Mouse (Mus musculus): ENCODE data around the gene Chd1l.

Chd1l gene

GRCm38 (mm10) chr3:97617091-97617825 is 7.3 kb upstream of the Chd1l start:
- no peak for DNase-seq (ENCODE audit: low spot score)

- DNase-seq (ENCODE audit: low spot score), result no peak
These were observed 5.9 kb upstream of the Chd1l start for GRCm38 (mm10) chr3:97615933-97616332.

GRCm38 (mm10) chr3:97615154-97615553 is 5.2 kb upstream of the Chd1l start:
- peak; percentile 14 for DNase-seq (ENCODE audit: low spot score)

GRCm38 (mm10) chr3:97611021-97611420 is 1.0 kb upstream of the Chd1l start:
- no peak for DNase-seq (ENCODE audit: low spot score)

DNA sequence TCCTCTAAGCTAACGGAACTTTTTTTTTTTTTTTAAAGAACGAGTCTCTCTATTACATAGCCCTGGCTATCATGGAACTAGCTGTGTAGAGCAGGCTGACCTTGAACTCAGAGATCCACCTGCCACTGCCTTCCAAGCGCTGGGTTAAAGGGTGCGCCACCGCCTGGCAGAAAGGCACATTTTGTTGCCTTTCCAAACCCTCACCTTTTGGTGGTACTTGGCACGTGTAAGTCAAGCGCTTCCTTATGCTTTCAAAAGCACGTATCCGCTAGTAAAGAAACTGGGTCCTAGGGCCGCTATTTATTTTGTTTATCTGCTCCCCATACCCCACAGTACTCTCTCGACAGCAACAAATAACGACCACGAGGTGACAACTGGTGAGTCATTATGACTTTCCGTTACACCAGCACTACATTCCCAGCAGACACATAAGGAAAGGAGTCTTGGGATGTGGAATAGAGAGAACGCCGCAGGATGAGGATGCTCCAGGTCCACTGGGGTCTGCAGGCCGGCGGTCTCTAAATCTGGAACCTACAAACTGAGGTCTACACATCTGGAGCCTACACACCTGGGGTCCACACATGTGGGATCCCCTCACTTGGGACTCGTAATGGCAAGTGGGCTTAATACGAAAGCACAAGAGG is 680 bp downstream of the Chd1l start:
- DNase-seq (ENCODE audit: low spot score), result peak; percentile 6

DNA sequence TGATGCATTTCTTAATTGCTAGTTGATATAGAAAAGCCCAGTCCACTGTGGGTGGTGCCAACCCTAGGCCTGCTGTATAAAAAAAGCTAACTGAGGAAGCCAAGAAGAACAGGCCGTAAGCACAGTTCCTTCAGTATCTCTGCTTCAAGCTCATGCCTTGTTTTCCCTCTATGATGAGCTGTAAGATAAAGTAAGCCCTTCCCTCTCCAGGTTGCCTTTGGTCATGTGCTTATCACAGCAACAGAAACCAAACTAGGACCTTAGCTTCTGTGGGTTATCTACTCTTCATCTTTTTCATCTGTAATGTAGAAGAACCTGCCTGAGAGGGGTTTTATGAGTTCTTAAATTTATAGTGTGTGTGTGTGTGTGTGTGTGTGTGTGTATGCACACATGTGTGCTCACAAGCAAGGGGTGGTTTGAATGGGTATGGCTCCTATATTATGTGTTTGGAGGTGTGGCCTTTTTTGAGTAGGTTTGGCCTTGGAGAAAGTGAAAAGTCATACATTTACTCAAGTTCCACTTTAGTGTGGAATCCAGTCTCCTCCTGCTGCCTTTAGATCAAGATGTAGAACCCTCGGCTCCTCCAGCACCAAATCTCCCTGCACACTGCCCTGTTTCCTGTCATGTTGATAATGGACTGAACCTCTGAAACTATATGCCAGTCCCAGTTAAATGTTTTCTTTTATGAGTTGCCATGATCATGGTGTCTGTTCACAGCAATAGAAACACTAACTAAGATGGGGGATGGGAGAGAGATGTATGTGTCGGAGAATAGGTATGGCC is 9.8 kb downstream of the Chd1l start:
- DNase-seq (ENCODE audit: low spot score), result no peak

- DNase-seq (ENCODE audit: low spot score), result no peak
These were observed 13.2 kb downstream of the Chd1l start for GRCm38 (mm10) chr3:97596796-97597195.

DNA sequence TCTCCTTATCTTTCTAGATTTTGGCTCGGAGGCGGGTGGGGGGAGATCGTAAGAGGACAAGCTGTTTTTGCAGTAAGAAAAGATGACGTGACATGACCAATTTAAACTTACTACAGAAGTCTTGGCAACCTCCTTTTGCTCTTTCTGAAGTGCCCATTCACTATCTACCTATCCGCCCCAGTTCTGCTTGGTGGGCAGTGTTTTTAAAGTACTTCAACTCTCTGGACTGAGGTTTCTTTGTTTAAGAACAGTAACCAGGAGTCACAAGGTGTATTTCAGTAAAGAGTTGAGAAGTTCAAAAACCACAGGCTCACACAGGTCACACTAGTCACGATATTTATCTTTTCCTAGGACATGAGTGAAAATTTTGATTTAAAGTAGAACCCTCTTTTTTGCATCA is 14.9 kb downstream of the Chd1l start:
- DNase-seq (ENCODE audit: low spot score), result no peak

DNA sequence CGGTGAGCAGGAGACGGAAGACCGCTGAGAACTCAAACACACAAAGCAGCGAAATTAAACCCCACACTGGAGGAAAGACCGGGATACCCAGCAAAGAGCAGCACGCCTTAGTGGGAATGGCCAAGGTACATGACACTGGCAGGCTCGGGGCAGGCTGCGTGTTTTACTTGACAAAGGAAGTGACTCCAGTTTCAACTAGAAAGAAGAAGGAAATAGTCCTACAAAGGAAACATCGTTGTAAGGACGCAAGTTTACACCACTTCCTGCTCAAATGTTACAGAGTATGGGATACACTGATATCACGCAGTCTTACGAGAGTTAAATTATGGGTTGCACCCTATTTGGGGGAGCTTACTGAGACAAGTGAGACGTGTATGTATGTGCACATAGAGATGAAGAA is 15.9 kb downstream of the Chd1l start:
- no peak for DNase-seq (ENCODE audit: low spot score)

GRCm38 (mm10) chr3:97593089-97593488 is 16.9 kb downstream of the Chd1l start:
- no peak for DNase-seq (ENCODE audit: low spot score)

DNA sequence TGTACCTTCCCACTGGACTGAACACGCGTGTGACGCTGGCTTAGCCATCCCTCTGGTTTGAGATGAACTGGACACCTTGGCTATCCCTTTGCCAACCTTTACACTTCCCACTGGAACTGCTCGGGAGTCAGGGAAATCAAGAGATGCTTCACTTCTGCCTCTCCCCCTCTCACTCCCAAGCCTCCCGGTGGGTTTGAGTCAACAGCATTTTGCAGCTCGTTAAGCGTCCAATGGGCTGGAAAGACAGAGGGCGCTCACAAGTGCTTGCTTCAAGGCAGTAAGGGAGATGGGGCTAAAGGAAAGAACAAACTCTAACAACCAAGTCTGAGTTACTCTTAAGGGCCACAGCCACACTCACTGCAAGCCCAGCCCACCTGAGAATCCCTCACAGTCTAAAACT is 19.3 kb downstream of the Chd1l start:
- DNase-seq (ENCODE audit: low spot score), result no peak

- DNase-seq (ENCODE audit: low spot score), result no peak
These were observed 22.3 kb downstream of the Chd1l start for GRCm38 (mm10) chr3:97587656-97588055.

DNA sequence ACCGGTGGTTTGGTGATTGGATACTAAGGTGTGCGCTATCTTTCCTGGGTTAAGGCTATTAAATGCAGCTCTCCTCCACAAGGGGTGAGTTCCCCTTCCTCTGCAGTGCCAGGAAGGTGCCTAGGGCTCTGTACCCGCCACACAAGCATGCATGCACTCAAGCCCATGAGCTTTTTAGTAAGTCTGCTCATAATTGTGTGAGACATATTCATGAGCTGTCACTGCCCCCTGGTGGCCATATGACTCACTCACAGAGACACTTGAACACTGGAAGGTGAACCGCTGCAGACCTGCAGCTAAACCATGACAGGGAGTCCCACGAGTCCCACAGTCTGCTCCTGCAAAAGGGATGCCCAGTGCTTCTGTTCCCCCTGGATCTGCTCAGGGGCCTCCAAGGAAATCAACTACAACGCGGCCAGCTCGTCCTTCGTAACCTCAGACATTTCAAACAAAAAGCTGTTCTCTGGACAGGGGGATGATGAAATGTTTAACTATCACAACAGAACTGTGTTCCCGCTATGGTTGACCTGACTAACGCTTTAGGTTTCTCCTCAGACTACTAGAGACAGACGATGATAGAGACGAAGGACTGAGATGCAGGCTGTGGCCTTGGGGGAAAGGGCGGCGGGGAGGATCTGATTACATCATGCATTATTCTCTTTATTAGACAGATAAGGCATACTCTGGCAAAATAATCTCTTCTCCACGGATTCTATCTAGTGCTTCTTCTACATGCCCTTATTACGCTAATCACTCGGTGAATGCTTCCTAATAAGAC is 24.4 kb downstream of the Chd1l start:
- DNase-seq (ENCODE audit: low spot score), result peak; percentile 50

GRCm38 (mm10) chr3:97573807-97574206 is 36.2 kb downstream of the Chd1l start:
- DNase-seq (ENCODE audit: low spot score), result no peak

- DNase-seq (ENCODE audit: low spot score), result no peak
These were observed 45.4 kb downstream of the Chd1l start for GRCm38 (mm10) chr3:97564588-97564987.

GRCm38 (mm10) chr3:97558554-97558953 is 51.4 kb downstream of the Chd1l start:
- no peak for DNase-seq (ENCODE audit: low spot score)

DNA sequence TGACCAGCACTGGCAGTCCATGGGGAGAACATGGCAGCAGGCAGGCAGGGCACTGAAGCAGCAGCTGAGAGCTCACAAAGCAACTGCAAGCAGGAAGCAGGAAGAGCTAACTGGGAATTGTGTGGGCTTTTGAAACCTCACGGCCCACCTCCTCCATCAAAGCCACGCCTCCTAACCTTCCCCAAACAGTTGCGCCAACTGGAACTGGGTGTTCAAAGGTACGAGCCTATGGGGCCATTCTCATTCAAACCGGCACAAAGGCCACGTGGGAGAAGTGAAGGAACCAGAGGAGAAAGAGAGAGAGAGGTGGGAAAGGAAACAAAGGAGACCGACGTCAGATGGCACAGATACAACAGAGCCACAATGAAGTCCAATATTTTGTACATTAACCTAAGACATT is 63.8 kb downstream of the Chd1l start:
- DNase-seq (ENCODE audit: low spot score), result no peak

DNA sequence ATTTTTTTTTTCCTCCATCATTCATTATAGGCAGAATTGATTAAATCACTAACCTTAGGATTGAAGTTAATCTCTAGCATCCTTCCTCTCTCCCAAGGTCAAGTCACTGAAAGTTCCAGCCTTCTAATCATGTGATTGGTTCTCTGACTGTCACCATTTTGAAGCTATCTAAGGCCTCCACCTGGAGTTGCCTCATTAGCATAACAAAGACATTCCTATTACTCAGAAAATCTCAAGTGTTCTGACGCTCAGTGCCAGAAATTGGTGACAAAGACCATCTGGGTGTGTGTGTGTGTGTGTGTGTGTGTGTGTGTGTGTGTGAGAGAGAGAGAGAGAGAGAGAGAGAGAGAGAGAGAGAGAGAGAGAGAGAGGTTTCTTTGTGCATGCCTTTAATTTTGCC is 69.8 kb downstream of the Chd1l start:
- no peak for DNase-seq (ENCODE audit: low spot score)

- no peak for DNase-seq (ENCODE audit: low spot score)
These were observed 71.4 kb downstream of the Chd1l start for GRCm38 (mm10) chr3:97538634-97539033.

DNA sequence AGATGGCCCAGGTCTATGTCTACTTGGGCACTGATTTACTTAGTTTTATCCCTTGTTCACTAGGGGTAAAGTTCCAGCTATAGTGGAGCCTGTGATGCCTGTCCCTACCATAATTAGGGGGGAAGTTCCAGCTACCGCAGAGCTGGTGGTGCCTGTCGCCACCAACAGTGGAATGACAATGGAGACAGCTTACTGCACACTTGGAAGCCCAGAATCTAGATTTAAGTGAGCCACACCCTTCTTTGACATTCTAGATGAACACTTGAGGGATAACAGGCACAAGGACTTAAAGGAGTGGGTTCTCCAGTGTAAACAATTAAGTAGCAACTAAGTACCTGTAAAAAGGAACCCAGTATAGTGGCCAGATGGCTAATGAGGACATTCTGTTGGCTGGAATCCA is 73.0 kb downstream of the Chd1l start:
- no peak for DNase-seq (ENCODE audit: low spot score)

GRCm38 (mm10) chr3:97535660-97536059 is 74.3 kb downstream of the Chd1l start:
- no peak for DNase-seq (ENCODE audit: low spot score)

DNA sequence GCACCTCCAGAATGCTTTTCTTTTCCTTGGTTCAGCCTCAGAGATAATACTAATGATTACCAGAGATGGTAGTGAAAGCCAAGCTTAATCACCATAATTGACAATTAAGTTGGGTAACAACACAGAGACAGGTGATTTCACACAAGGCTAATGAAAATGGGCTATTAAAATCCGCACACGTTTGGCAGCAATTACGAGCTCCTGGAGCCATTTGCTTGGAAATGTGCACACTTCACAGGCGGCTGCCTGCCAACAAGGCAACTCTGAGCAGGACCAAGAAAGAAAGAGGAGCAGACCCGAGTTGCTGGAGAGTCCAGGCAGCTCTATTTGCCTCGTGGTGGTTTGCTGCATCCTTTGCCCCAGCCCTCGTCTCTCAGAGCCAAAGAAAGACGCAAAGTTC is 84.5 kb downstream of the Chd1l start:
- no peak for DNase-seq (ENCODE audit: low spot score)

All from yolk sac, embryonic 10.5 days (tissue).